Mouse (Mus musculus) left cerebral cortex, postnatal 25 days (tissue): Measurements from ENCODE around the gene Cog6. TPM values are rescaled to one million over a fixed set of nuclear protein-coding genes. Genes with fewer than 3 reads are reported as not detected.
"Not testable (repeated sequence)": the region's sequence is repeated elsewhere in the genome, so short reads cannot be mapped to it uniquely, and the experiment has no call there.

Source experiments
- DNase-seq, 2 experiments: peaks; one replicate each; pipeline ENCODE4 v3.0.0; 2022; ENCODE audit warnings: low spot score in 2 of 2, mixed read lengths in 1 of 2
- intact Hi-C: fragments of 180-260 bp; cut with DNase I; formaldehyde crosslinking; loops from one replicate; pipeline ENCODE4 v1.15.1; 2025
- total RNA-seq, 2 experiments: library from RNA; stranded (reverse); gene quantifications; 2 replicates each; pipeline ENCODE4 v1.2.3; 2021

Cog6 gene
- total RNA-seq, 2 experiments from 2014 or later, result 39.6 to 40.3 TPM

DNA sequence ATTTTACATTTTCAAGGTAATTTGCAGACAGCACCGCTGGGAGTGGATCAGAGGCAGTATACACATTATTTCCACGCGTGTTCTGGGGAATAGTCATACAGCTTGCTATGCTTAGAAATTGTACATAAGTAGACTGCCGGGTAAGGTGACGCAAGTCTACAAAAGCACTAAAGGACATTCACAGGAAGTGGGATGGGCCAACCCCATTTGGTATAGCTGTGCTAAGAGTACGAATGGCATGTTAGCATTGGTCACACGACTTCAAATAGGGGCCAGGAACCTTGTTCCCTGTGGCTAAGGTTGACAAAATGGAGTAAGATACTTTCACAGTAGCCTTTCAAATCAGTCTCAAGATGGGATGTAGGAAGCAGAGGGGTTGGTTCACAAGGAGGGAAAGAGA, 19.9 kb upstream of the Cog6 start:
- intact Hi-C loops, result loop anchor here (5.0 kb wide), 1 partner anchor 290 kb away; no protein-coding TSS in a partner anchor
- DNase-seq, result no peak

GRCm38 (mm10) chr3:53036076-53036475, 19.0 kb upstream of the Cog6 start:
- no peak for DNase-seq
- intact Hi-C loops, result loop anchor here (5.0 kb wide), 1 partner anchor 291 kb away; no protein-coding TSS in a partner anchor

DNA sequence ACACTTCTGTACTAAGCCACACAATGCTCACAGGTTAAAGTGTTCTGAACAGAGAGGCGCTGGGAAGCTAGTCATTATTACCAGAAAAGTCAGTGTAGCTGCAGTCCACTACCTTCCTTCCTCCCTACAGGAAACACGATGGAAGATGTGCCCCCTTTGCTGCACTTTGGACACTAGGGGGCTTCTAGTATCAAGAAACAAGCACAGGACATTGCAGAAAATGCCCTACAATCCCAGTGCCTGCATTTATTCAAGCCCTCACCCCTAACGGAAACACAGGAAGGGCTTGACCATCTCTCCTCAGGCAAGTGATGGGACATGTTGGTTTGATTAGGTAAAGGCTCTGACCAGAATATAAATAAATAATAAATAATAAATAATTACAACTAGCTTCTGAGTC, 16.4 kb upstream of the Cog6 start:
- intact Hi-C loops, result no loop called here
- no peak for DNase-seq

DNA sequence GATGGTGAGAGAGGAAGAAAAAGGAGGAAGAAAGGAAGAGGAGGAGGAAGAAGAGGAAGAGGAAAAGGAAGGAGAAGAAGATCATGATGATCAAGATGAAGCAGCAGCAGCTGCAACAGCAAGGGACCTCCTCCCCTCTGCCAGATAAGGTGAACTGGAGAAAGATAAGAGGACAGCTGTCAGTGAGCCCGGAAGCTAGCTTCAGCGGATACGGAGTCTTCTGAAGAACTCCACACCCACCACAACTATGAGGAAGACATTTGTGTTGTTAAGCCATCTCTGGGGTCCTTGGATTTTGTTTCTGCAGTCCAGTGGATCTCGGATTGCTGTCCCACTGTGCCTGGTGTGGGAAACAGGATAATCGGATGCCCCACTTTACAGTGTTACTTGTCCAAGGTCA, 15.4 kb upstream of the Cog6 start:
- no peak for DNase-seq
- intact Hi-C loops, result no loop called here

GRCm38 (mm10) chr3:53031586-53031985, 14.5 kb upstream of the Cog6 start:
- intact Hi-C loops, result no loop called here
- DNase-seq, result no peak

DNA sequence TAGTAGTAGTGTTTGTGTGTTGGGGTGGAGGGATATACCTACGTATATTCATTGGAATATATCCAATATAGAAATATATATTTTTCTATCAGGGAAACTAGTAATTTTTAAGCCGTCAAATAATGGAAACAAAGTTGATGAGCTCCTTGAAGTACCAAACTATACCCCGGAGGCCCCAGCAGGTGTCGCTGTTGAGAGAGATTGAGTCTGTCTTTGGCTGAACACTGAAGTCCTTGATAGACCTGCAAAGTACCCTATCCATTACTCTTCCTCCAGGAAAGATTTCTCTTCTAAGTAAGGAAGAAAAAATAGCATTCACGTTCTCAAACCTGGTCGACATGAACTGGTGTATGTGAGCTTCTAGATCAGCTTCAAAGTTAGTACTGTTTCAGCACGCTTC, 12.0 kb upstream of the Cog6 start:
- intact Hi-C loops, result loop anchor here (1.0 kb wide), 1 partner anchor 419 kb away; no protein-coding TSS in a partner anchor
- DNase-seq, result peak; percentile 66 to 78

- intact Hi-C loops, result no loop called here
- no peak for DNase-seq
Measured at GRCm38 (mm10) chr3:53027333-53027732, 10.3 kb upstream of the Cog6 start.

DNA sequence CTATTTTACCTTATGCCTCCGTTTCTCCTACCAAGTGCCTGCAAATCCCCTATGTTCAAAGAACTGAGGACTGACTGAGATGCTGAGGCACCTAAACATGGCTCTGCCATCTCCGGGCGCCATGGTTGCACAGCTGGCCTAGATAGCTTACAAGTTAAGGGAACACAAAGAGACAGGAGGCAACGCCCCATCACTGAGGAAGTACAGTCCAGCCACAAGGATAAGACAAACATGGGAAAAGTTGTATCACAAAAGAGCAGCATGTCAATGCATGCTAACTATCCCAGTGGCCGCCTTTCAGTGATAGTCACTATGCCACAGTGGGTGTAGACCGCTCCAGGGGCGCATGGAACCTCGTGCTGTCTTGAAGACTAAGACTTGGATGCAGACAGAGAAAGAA, 9.6 kb downstream of the Cog6 start:
- no peak for DNase-seq
- intact Hi-C loops, result no loop called here

DNA sequence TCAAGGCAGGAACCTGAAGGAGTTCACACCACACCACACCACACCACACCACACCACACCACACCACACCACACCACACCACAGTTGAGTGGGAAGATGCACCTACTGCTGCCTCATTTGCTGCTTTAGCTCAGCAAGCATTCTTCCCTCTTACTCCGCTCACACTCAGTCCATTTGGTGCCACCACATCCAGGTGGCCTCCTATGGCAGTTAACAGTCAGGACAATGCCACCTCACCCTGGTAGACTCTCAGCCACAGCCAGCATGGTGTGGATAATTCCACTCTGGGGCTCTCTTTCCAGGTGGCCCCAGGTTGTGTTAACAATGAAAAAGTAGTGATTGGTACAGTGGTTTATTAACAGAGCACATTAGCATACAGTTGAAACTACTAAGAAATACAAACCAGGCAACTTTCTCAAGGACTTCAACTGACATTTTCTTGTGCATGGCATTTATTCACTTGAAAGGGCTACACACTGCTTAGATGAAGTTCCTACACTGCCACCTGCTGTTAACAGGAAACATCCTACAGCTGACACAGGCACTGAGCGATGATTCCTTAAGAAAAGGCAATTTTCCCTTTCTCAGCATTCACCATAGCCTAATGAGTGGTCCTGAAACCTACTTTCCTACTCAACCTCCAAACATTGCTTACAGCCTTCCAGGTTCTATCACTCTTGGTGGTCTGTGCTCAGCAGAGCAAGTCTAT, 12.5 kb downstream of the Cog6 start:
- peak; percentile 41 to 66 for DNase-seq
- intact Hi-C loops, result loop anchor here (2.0 kb wide), 1 partner anchor 748 kb away; no protein-coding TSS in a partner anchor

DNA sequence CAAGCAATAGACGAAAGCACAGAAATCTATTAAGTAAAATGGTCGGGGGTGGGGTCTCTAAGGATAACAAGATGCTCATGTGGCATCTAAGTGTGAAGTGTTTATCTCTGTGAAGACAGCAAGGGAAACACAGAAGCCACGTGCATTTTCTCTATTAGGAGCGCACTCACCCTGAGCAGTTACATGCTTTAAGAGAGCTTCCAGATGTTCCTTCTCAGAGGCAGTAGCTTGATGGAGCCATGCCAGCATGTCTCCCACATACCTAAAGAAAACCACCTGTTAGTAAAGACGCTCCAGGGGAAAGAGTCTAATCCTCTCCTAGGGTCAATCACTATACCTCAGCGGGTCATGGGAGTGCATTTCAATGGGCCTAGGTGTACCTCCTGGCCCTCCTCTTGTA, 15.0 kb downstream of the Cog6 start:
- intact Hi-C loops, result no loop called here

DNA sequence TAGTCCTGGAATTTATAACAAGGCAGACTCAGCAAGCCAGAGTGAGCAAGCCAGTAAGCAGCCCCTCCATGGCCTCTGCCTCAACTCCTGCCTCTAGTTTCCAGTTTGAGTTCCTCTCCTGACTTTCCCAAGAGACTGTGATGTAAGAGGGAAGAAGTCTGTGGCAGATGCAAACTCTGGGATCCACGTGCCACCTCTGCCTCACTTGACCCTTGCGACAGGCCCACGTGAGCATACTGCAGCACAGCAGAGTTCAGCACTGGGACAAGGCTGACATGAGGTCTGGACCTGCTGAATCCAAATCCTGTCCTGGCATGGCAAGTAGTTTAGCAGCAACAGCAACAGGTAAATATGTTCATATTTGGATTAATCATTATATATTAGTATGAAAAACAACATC, 17.0 kb downstream of the Cog6 start:
- intact Hi-C loops, result no loop called here
- no peak for DNase-seq

More for the DNA sequence above, 15.0 kb downstream of the Cog6 start:
- DNase-seq, result no peak

GRCm38 (mm10) chr3:52999016-52999744, 17.9 kb downstream of the Cog6 start:
- DNase-seq, result no peak
- intact Hi-C loops, result no loop called here

DNA sequence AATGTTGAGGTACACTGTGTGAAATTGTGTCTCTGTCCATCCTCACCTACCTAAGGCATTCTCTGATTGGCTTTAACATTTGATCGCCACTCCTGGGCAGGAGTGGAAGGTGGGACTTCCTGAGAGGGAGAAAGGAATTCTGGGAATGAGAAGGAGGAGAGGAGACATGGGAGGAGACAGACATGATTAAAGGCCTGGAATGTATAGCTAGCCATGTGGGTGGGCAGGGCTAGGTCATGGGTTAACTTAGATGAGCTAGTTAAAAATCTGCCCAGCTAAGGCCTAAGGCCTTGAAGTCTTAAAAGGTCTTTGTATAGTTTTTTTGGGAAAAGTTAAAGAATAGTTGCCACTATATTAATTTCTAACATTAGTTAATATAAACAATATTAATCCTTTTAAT, 19.7 kb downstream of the Cog6 start:
- no peak for DNase-seq
- intact Hi-C loops, result no loop called here

- intact Hi-C loops, result no loop called here
- DNase-seq, result peak in 1 of 2 experiments; percentile 36
Measured at GRCm38 (mm10) chr3:52996635-52997034, 20.4 kb downstream of the Cog6 start.

- intact Hi-C loops, result loop anchor here (5.0 kb wide), 1 partner anchor 732 kb away; no protein-coding TSS in a partner anchor
- no peak for DNase-seq
Measured at GRCm38 (mm10) chr3:52994666-52995065, 22.4 kb downstream of the Cog6 start.

DNA sequence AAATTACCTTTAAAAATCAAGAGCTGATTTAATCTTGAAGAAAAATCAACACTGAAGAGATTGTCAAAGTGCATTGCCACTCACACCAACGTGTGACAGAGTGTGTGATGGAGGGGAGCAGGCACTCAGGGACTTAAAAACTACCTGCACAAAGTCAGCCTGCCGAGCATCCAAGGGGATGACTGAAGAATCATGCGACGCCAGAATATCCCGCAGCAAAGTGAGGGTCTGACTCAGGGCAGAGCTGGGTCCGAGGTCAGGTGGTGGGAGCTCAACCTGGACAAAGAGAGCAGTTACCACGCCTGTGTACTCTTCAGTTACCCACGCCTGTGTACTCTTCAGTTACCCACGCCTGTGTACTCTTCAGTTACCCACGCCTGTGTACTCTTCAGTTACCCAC, 23.7 kb downstream of the Cog6 start:
- DNase-seq, result no peak
- intact Hi-C loops, result loop anchor here (5.0 kb wide), 1 partner anchor 731 kb away; no protein-coding TSS in a partner anchor

DNA sequence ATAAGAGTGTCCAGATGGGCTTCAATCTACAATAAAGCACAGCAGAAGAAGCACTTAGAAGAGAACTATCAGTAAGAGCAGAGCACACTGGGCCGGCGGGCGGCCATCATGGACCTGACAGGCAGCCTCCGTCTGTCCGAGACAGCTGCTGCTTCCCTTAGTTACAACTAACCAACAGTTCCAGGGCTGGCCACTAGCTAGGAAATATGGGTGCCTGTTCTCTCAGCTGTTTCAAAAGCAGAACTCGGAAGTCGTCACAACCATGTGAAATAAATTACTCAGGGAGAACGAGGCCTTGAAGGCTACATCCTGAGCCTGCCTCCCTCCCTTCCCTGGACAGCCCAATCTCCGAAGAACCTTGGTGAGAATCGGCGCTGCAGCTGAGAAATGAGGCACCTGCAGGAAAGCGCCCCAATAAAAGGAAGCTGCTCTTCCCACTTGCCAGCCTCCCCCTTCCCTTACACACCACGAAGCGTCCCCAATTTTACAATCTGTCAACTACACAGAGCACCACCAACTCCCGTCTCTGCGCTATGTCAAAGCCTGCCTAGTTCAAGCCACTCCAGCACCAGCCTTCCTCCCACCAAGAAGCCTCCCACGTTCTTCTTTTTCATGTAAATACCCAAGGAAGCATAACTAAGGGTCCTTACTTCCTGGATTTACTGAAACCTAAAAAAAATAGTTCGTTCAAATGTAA, 26.8 kb downstream of the Cog6 start:
- intact Hi-C loops, result loop anchor here (5.0 kb wide), 1 partner anchor 728 kb away; no protein-coding TSS in a partner anchor

GRCm38 (mm10) chr3:52985508-52985941, 31.5 kb downstream of the Cog6 start:
- DNase-seq, intact Hi-C loops: not testable (repeated sequence)

More for the DNA sequence above, 26.8 kb downstream of the Cog6 start:
- DNase-seq, result no peak

DNA sequence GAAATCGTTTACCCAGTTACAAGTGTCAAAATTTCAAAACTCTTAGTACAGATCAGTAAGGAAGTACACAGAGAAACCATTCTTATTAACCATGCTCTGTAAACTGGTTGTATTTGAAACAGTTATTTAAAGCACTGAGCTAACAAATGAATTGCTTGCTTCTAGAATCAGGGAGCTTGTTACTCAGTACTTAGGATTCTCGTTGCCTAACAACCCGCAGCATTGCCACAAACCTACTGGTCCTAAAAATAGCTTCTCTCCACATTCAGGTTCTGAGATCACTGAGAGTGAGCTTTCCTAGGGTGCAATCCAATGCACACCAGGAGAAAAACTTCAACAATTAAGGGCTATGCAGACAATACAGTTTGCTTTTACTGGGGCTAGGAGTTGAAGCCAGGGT, 33.3 kb downstream of the Cog6 start:
- intact Hi-C loops, result no loop called here
- peak; percentile 21 to 63 for DNase-seq

GRCm38 (mm10) chr3:52982993-52983392, 34.0 kb downstream of the Cog6 start:
- intact Hi-C loops, result no loop called here
- DNase-seq, result no peak
